Mouse (Mus musculus) spleen, adult 2 months (tissue): ENCODE measurements around the gene Coil. TPM values are rescaled to one million over a fixed set of nuclear protein-coding genes. Genes with fewer than 3 reads are reported as not detected.

Experiments
- DNase-seq, 2 experiments: peaks; one replicate each; pipeline versions ENCODE4 v3.0.0 to v3.0.0-alpha.2; 2012 to 2021; ENCODE audit warnings: low spot score in 2 of 2, low read depth in 1 of 2
- H3K27ac ChIP-seq: fragments of 200-500 bp; 2 replicates; pipeline ENCODE4 v1.5.1; 2012; ENCODE audit warnings: low read length, inconsistent platforms; ENCODE audit not compliant: insufficient read depth
- H3K27me3 ChIP-seq: fragments of 200-500 bp; 2 replicates; pipeline ENCODE4 v1.6.1; 2012; ENCODE audit warnings: mild to moderate bottlenecking, moderate library complexity, low read length, inconsistent platforms; ENCODE audit not compliant: control insufficient read depth, insufficient read depth
- H3K36me3 ChIP-seq: fragments of 200-500 bp; 2 replicates; pipeline ENCODE4 v1.6.1; 2012; ENCODE audit warnings: mild to moderate bottlenecking, low read length, inconsistent platforms; ENCODE audit not compliant: control insufficient read depth, insufficient read depth
- H3K4me1 ChIP-seq: fragments of 200-500 bp; 2 replicates; pipeline ENCODE4 v1.6.1; 2011; ENCODE audit warnings: inconsistent platforms; ENCODE audit not compliant: control insufficient read depth, insufficient read depth, insufficient read length
- H3K4me3 ChIP-seq: fragments of 200-500 bp; 2 replicates; pipeline ENCODE4 v1.5.1; 2011; ENCODE audit warnings: mild to moderate bottlenecking, inconsistent platforms; ENCODE audit not compliant: insufficient read depth, insufficient read length; ENCODE audit errors: extremely low read depth
- CTCF ChIP-seq: fragments of 200-500 bp; IDR thresholded peaks from 2 replicates; pipeline ENCODE4 v1.5.1; 2011; ENCODE audit warnings: mild to moderate bottlenecking, inconsistent platforms; ENCODE audit not compliant: insufficient read depth, insufficient read length, insufficient replicate concordance; ENCODE audit errors: extremely low read depth
- POLR2A ChIP-seq: fragments of 200-500 bp; IDR thresholded peaks from 2 replicates; pipeline ENCODE4 v1.6.1; 2011; ENCODE audit warnings: low read depth, low read length, inconsistent platforms
- WGBS: fragments of 180-500 bp; shearing (Covaris S2); methylation state at CpG from one replicate; pipeline ENCODE4 v1.1.7; 2018; 5-methylcytosine and 5-hydroxymethylcytosine counted together
- polyA plus RNA-seq: library from polyadenylated mRNA; depleted of rRNA; stranded (reverse); fragments of >200 nt; gene quantifications from 2 replicates; pipeline ENCODE4 v1.2.3, GENCODE M21; 2012

The Coil gene
- polyA plus RNA-seq, 1 experiment: 4.0 TPM

DNA sequence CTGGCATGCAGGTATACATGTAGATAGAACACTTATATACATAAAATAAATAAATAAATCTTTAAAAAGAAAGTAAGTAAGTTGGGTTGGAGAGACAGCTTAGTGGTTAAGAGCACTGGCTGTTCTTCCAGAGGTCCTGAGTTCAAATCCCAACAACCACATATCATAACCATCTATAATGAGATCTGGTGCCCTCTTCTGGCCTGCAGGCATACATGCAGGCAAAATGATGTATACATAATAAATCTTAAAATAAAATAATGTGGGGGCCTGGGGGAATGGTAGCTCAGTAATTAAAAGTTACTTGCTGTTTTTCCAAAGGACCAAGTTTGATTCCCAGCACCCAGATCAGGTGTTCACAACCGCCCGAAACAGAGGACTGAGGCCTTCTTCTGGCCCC lies 31.3 kb upstream of the Coil start:
- H3K27me3 ChIP-seq: no peaks in the 10 kb centered on the region
- 98% methylated on average over 2 of the region's 2 CpGs for WGBS
- peaks cover 14% of the 10 kb centered on the region for H3K36me3 ChIP-seq
- TF ChIP-seq POLR2A (no peak), CTCF (no peak)
- no peak for DNase-seq
- H3K27ac ChIP-seq: no peak overlapping the region
- H3K4me1 ChIP-seq: no peaks in the 10 kb centered on the region
- no peak overlapping the region for H3K4me3 ChIP-seq

GRCm38 (mm10) chr11:88939634-88940033 lies 30.4 kb upstream of the Coil start:
- Histone ChIP-seq H3K36me3 (peaks cover 15% of the 10 kb centered on the region), H3K4me1 (no peaks in the 10 kb centered on the region), H3K4me3 (no peak overlapping the region), H3K27ac (no peak overlapping the region), H3K27me3 (no peaks in the 10 kb centered on the region)
- 91% methylated on average over 4 of the region's 4 CpGs for WGBS
- TF ChIP-seq POLR2A: no peak
- TF ChIP-seq CTCF: no peak
- no peak for DNase-seq

DNA sequence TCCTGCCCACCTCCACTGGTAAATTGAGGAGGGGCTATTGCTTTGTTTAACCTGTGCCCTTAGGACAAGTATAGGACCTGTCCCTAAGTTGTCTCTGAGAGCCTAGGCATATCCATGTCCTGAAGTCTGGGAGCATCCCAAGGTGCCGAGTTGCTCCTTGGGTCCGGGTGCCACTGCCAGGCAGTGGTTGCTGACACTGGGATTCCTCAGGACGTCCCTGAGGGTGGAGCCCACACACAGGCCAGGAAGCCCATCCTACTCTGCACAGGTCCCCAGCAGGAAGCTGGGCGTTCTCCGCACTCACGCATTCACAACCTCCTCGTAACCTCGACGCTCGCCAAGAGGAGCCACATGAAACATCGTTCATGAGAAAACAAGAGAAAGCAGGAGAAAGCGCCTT lies 28.6 kb upstream of the Coil start:
- TF ChIP-seq CTCF (no peak), POLR2A (no peak)
- Histone ChIP-seq H3K4me1 (no peaks in the 10 kb centered on the region; the same call in 1 of the 2 replicates), H3K36me3 (peaks cover 15% of the 10 kb centered on the region), H3K27ac (no peak overlapping the region), H3K27me3 (no peaks in the 10 kb centered on the region), H3K4me3 (no peak overlapping the region)
- 88% methylated on average over 12 of the region's 12 CpGs for WGBS
- DNase-seq: no peak

GRCm38 (mm10) chr11:88945971-88946585 lies 24.0 kb upstream of the Coil start:
- H3K4me3 ChIP-seq: no peak overlapping the region
- 68% methylated on average over 8 of the region's 8 CpGs for WGBS
- H3K36me3 ChIP-seq: peaks cover 19% of the 10 kb centered on the region
- H3K27ac ChIP-seq: no peak overlapping the region
- DNase-seq: no peak
- no peaks in the 10 kb centered on the region for H3K27me3 ChIP-seq
- TF ChIP-seq POLR2A (no peak), CTCF (no peak)
- H3K4me1 ChIP-seq: peaks cover 7% of the 10 kb centered on the region; the same call in 1 of the 2 replicates

GRCm38 (mm10) chr11:88948896-88949295 lies 21.2 kb upstream of the Coil start:
- H3K27me3 ChIP-seq: no peaks in the 10 kb centered on the region
- H3K27ac ChIP-seq: no peak overlapping the region
- DNase-seq: no peak
- peaks cover 18% of the 10 kb centered on the region for H3K36me3 ChIP-seq
- WGBS: 88% methylated on average over 8 of the region's 8 CpGs
- H3K4me3 ChIP-seq: no peak overlapping the region
- TF ChIP-seq CTCF: no peak
- H3K4me1 ChIP-seq: peaks cover 7% of the 10 kb centered on the region; the same call in 1 of the 2 replicates

DNA sequence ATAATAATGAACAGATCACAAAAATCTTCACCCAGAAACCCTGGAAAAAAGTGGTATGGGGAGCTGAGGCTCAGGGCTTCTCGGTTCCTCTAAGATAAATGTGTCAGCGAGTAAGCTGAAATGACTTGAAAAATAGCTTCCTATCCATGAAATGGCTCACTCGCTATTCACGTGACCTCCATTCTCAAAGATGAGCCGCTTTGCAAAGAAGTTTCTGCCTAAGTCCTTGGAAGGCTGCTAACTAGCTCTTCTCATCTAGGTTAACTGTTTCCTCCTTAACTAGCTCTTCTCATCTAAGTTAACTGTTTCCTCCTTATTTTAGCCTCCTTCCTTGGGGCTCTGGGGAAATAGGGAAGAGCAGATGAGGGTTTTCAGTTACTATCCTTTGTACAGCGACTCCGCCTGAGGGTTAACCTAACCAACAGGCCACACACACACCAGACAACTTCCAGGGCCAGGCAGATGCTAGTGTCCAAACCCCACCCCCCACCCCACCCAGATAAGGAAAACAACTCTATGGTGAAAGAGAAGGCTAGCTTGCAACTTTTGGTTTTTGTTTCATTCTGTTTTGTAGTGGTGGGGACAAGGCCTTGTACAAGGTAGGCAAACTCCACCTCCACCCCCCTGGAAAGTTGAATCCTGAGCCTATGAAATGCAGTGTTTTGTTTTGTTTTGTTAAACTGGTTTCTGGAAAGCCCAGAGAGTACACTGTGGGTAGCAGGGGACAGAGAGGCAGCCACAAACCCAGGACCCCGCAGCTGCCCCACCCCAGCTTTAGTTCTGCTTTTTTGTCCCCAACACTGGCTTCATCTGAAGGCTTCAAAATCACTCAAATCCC lies 20.0 kb upstream of the Coil start:
- H3K4me3 ChIP-seq: no peak overlapping the region
- H3K27me3 ChIP-seq: no peaks in the 10 kb centered on the region
- WGBS: 56% methylated on average over 8 of the region's 8 CpGs
- no peak for TF ChIP-seq POLR2A
- TF ChIP-seq CTCF: no peak
- DNase-seq: peak in 1 of 2 experiments; percentile 23
- H3K4me1 ChIP-seq: peaks cover 7% of the 10 kb centered on the region; the same call in 1 of the 2 replicates
- H3K27ac ChIP-seq: peak overlapping the region; percentile 69
- H3K36me3 ChIP-seq: peaks cover 12% of the 10 kb centered on the region
